Mouse (Mus musculus): ENCODE data around the gene Brd3.

Brd3 gene

GRCm38 (mm10) chr2:27425751-27426405 is 81.6 kb downstream of the Brd3 start:
- no peak for DNase-seq (ENCODE audit: low spot score)

GRCm38 (mm10) chr2:27425161-27425611 is 82.3 kb downstream of the Brd3 start:
- DNase-seq (ENCODE audit: low spot score): no peak

- no peak for DNase-seq (ENCODE audit: low spot score)
These were observed 83.9 kb downstream of the Brd3 start for GRCm38 (mm10) chr2:27423596-27423995.

- DNase-seq (ENCODE audit: low spot score): no peak
These were observed 86.0 kb downstream of the Brd3 start for GRCm38 (mm10) chr2:27421293-27422068.

GRCm38 (mm10) chr2:27418577-27419070 is 88.8 kb downstream of the Brd3 start:
- no peak for DNase-seq (ENCODE audit: low spot score)

GRCm38 (mm10) chr2:27417648-27418153 is 89.8 kb downstream of the Brd3 start:
- DNase-seq (ENCODE audit: low spot score): no peak

GRCm38 (mm10) chr2:27416425-27416824 is 91.0 kb downstream of the Brd3 start:
- no peak for DNase-seq (ENCODE audit: low spot score)

- no peak for DNase-seq (ENCODE audit: low spot score)
These were observed 92.2 kb downstream of the Brd3 start for GRCm38 (mm10) chr2:27415060-27415783.

- no peak for DNase-seq (ENCODE audit: low spot score)
These were observed 93.4 kb downstream of the Brd3 start for GRCm38 (mm10) chr2:27413936-27414657.

GRCm38 (mm10) chr2:27413582-27413935 is 93.9 kb downstream of the Brd3 start:
- no peak for DNase-seq (ENCODE audit: low spot score)

- no peak for DNase-seq (ENCODE audit: low spot score)
These were observed 95.1 kb downstream of the Brd3 start for GRCm38 (mm10) chr2:27412245-27412800.

- no peak for DNase-seq (ENCODE audit: low spot score)
These were observed 95.7 kb downstream of the Brd3 start for GRCm38 (mm10) chr2:27411688-27412174.

GRCm38 (mm10) chr2:27410518-27411140 is 96.8 kb downstream of the Brd3 start:
- DNase-seq (ENCODE audit: low spot score): no peak

- no peak for DNase-seq (ENCODE audit: low spot score)
These were observed 99.3 kb downstream of the Brd3 start for GRCm38 (mm10) chr2:27408194-27408593.

- no peak for DNase-seq (ENCODE audit: low spot score)
These were observed 100.5 kb downstream of the Brd3 start for GRCm38 (mm10) chr2:27406928-27407327.

GRCm38 (mm10) chr2:27405094-27405884 is 102.2 kb downstream of the Brd3 start:
- no peak for DNase-seq (ENCODE audit: low spot score)

- DNase-seq (ENCODE audit: low spot score): no peak
These were observed 102.9 kb downstream of the Brd3 start for GRCm38 (mm10) chr2:27404375-27405093.

GRCm38 (mm10) chr2:27401544-27401943 is 105.9 kb downstream of the Brd3 start:
- no peak for DNase-seq (ENCODE audit: low spot score)

GRCm38 (mm10) chr2:27400083-27400482 is 107.4 kb downstream of the Brd3 start:
- DNase-seq (ENCODE audit: low spot score): no peak

Data from T-cell, adult 2 months (primary cell).